ENCODE assay signal across 13 mouse cellular contexts in genomic region chr16:22239978-22240377, GRCm38 (mm10).
"Had no signal": no experiment of that assay in that cellular context is flagged by ENCODE, and none has a peak within 500 bp of the region (broad histone marks: within the 10 kb centered on the region; RNA-seq: fewer than 3 reads in every experiment).

No protein-coding gene starts in this region.

- DNase-seq: kidney, adult 2 months; kidney, postnatal 36 days; lung, embryonic 14.5 days; lung, postnatal 10 days; right cerebral cortex, postnatal 14 days; thymus, postnatal 4 days had no signal

- H3K4me3 ChIP-seq: intestine, embryonic 15.5 days; kidney, embryonic 15.5 days; limb, embryonic 15.5 days; liver, embryonic 12.5 days; megakaryocyte, embryonic 14.5 days; midbrain, embryonic 12.5 days had no signal

- ATAC-seq: liver, embryonic 12.5 days had no signal

- H3K9me3 ChIP-seq: intestine, embryonic 15.5 days; kidney, embryonic 15.5 days; limb, embryonic 15.5 days; liver, embryonic 12.5 days; megakaryocyte, embryonic 14.5 days; midbrain, embryonic 12.5 days had no signal

- H3K27ac ChIP-seq: intestine, embryonic 15.5 days; kidney, embryonic 15.5 days; limb, embryonic 15.5 days; liver, embryonic 12.5 days; macrophage; midbrain, embryonic 12.5 days had no signal

- H3K27me3 ChIP-seq: intestine, embryonic 15.5 days; kidney, embryonic 15.5 days; limb, embryonic 15.5 days; liver, embryonic 12.5 days; megakaryocyte, embryonic 14.5 days; midbrain, embryonic 12.5 days had no signal

- H3K4me2 ChIP-seq: intestine, embryonic 15.5 days; kidney, embryonic 15.5 days; limb, embryonic 15.5 days; liver, embryonic 12.5 days; lung, embryonic 14.5 days; midbrain, embryonic 12.5 days had no signal

- H3K9ac ChIP-seq: intestine, embryonic 15.5 days; kidney, embryonic 15.5 days; limb, embryonic 15.5 days; liver, embryonic 12.5 days; lung, embryonic 14.5 days; midbrain, embryonic 12.5 days had no signal

- H3K4me1 ChIP-seq: intestine, embryonic 15.5 days; kidney, embryonic 15.5 days; limb, embryonic 15.5 days; liver, embryonic 12.5 days; megakaryocyte, embryonic 14.5 days; midbrain, embryonic 12.5 days had no signal
